Mouse (Mus musculus) yolk sac, embryonic 10.5 days (tissue): ENCODE results near the gene Mybph.

Experiments
- DNase-seq: peaks from one replicate; pipeline ENCODE4 v3.0.0-alpha.2; 2017; ENCODE audit warnings: low spot score

The Mybph gene

GRCm38 (mm10) chr1:134211043-134211442 lies 17.8 kb downstream of the Mybph start:
- DNase-seq: no peak

- DNase-seq: no peak
Observed at GRCm38 (mm10) chr1:134211631-134212030, 18.4 kb downstream of the Mybph start.

- DNase-seq: no peak
Observed at GRCm38 (mm10) chr1:134212351-134212750, 19.1 kb downstream of the Mybph start.

GRCm38 (mm10) chr1:134213405-134213804 lies 20.2 kb downstream of the Mybph start:
- no peak for DNase-seq

- DNase-seq: no peak
Observed at GRCm38 (mm10) chr1:134215059-134215458, 21.8 kb downstream of the Mybph start.

- no peak for DNase-seq
Observed at GRCm38 (mm10) chr1:134215751-134216628, 22.7 kb downstream of the Mybph start.

GRCm38 (mm10) chr1:134216629-134216971 lies 23.4 kb downstream of the Mybph start:
- no peak for DNase-seq

- no peak for DNase-seq
Observed at GRCm38 (mm10) chr1:134217028-134217481, 23.8 kb downstream of the Mybph start.

- no peak for DNase-seq
Observed at GRCm38 (mm10) chr1:134217942-134218341, 24.7 kb downstream of the Mybph start.

GRCm38 (mm10) chr1:134219608-134220007 lies 26.4 kb downstream of the Mybph start:
- no peak for DNase-seq

GRCm38 (mm10) chr1:134221172-134221571 lies 27.9 kb downstream of the Mybph start:
- no peak for DNase-seq

- DNase-seq: no peak
Observed at GRCm38 (mm10) chr1:134222122-134223055, 29.1 kb downstream of the Mybph start.

- no peak for DNase-seq
Observed at GRCm38 (mm10) chr1:134224649-134225227, 31.5 kb downstream of the Mybph start.

GRCm38 (mm10) chr1:134225375-134225774 lies 32.1 kb downstream of the Mybph start:
- DNase-seq: no peak

GRCm38 (mm10) chr1:134226739-134227138 lies 33.5 kb downstream of the Mybph start:
- DNase-seq: no peak

GRCm38 (mm10) chr1:134229806-134230575 lies 36.7 kb downstream of the Mybph start:
- DNase-seq: no peak

GRCm38 (mm10) chr1:134230638-134231228 lies 37.5 kb downstream of the Mybph start:
- DNase-seq: no peak

GRCm38 (mm10) chr1:134231270-134231669 lies 38.0 kb downstream of the Mybph start:
- no peak for DNase-seq

GRCm38 (mm10) chr1:134231681-134232080 lies 38.4 kb downstream of the Mybph start:
- no peak for DNase-seq

- no peak for DNase-seq
Observed at GRCm38 (mm10) chr1:134232326-134232725, 39.1 kb downstream of the Mybph start.
